Mouse (Mus musculus) gastrocnemius, postnatal 36 days (tissue): ENCODE data around the gene Xbp1. TPM values are rescaled to one million over a fixed set of nuclear protein-coding genes. Genes with fewer than 3 reads are reported as not detected.

Source experiments
- DNase-seq, 2 experiments: peaks; one replicate each; pipeline ENCODE4 v3.0.0; 2022
- intact Hi-C: fragments of 180-260 bp; cut with DNase I; formaldehyde crosslinking; loops from one replicate; pipeline ENCODE4 v1.15.1; 2025
- total RNA-seq, 2 experiments: library from RNA; stranded (reverse); gene quantifications; 2 replicates each; pipeline ENCODE4 v1.2.3; 2021

Gene Xbp1
- total RNA-seq, 2 experiments from 2014 or later = 49.4 to 66.7 TPM

DNA sequence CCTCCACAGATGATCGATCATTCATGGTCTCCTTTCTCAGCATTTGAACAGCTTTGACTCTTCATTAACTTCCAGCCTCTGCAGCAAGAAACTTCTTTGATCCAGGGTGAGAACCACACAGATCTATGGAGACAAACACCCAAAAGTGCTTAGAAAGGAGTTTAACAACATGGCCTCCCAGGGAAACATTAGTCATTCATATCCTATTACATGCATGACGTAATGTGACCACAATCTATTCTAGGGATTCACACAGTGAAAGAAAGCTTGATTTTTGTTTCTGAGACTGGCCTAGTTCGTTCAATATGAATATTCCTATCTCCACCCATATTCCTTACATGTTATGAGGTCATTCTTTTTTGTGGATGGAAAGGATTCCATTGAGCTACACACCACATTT, 45.1 kb downstream of the Xbp1 start:
- no peak for DNase-seq
- intact Hi-C loops = no loop called here

- intact Hi-C loops = no loop called here
- no peak for DNase-seq
These were observed 46.0 kb downstream of the Xbp1 start for GRCm38 (mm10) chr11:5566506-5566905.

- intact Hi-C loops = no loop called here
- DNase-seq = no peak
These were observed 47.2 kb downstream of the Xbp1 start for GRCm38 (mm10) chr11:5567654-5568053.

DNA sequence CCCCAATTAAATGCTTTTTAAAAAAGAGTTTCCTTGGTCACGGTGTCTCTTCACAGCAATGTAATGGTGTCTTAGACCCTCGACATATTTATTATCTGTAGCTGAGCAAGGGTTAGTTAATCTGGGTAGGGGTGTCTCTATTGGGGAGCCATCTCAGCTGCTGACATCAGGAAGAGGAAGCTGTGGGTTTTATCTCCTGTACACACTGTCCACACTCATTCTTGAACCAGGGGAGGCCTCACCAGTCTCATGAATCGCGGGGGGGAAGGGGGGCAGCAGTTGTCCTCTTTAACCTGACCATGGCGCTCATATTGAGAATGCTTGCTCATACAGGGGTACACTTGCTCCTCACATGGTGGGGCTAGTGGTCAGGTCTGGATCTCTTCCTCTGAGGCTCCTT, 47.6 kb downstream of the Xbp1 start:
- intact Hi-C loops = no loop called here

DNA sequence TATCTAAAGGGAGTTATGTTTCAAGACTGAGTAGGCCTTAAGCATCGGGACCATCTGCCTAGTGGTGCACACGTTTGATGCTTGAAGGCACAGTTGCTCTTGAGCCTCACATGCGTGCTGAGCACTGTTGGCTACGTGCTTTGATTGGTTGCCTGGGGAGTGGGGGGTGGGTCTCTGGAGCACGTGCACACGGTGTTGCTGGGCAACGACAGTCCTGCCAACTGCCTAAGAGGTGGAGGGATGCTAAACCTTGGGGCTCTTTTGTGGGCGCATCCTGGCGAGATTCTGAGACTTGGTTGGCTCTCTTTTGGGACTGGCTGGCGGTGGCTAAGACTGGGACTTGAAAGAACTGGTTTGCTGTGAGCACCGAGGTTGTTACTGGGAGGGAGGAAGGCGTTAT, 49.0 kb downstream of the Xbp1 start, which contains the start of gene Ankrd36:
Gene Ankrd36 (plus strand): TSS at position 211 of the 400 bp plus-strand sequence.
- DNase-seq = no peak
- intact Hi-C loops = no loop called here

More for the DNA sequence above, 47.6 kb downstream of the Xbp1 start:
- DNase-seq = no peak

GRCm38 (mm10) chr11:5571856-5572255, 51.4 kb downstream of the Xbp1 start:
- intact Hi-C loops = no loop called here
- no peak for DNase-seq

DNA sequence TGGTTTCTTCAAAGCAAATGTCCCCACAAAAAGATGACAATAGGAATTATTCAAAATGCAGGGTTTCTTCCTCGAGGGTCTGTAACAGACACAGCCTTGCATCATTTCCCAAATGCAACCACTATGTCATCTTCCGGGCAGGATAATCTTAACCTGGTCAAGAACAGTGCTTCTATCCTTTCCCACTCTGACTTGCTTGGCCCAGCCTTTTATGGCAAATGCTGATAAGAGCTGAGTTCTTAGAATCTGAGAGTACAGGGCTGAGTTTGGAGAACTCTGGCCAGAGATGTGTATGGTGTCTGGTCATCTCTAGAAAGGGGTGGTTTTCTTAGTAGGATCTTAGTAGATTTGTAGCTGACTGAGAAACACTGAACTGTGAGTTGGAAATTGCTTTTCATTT, 53.4 kb downstream of the Xbp1 start:
- intact Hi-C loops = no loop called here
- DNase-seq = no peak

DNA sequence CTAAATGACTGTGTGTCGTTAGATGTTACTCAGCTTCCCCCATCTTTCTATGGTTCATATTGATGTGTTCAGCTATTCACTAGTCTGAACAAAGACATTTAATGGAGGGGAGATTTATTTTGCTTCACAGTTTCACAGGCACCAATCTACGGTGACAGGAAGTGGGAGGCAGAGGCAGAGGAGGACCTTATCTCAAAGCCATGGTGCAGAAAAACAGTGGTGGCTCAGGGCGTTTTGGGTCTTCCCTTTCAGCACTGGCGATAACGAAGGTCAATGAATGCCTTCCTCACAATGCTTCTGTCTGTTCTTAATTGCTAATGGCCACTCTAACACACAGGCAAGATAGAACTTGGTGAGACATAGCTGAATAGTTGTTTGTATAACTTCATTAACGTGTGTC, 54.6 kb downstream of the Xbp1 start:
- no peak for DNase-seq
- intact Hi-C loops = no loop called here

Other genes with a start within 250 kb of the Xbp1 start
- gene Znrf3, start 75.8 kb upstream of the Xbp1 start, total RNA-seq = 1 to 10 TPM; 4.3 to 6.9 TPM
- gene Ccdc117, start 21.5 kb downstream of the Xbp1 start, total RNA-seq = 10 to 100 TPM; 15.6 to 15.9 TPM
- not detected for gene Ankrd36, start 49.0 kb downstream of the Xbp1 start, total RNA-seq
- 10 to 100 TPM; 87.6 to 97.9 TPM for gene Mrps24, start 195.0 kb downstream of the Xbp1 start, total RNA-seq
- 10 to 100 TPM; 39.1 to 40.1 TPM for gene Urgcp, start 241.7 kb downstream of the Xbp1 start, total RNA-seq